Mouse (Mus musculus): ENCODE results near the gene Olfr1287.

Gene Olfr1287

GRCm38 (mm10) chr2:111448842-111449241 is at the start of gene Olfr1287:
Gene Olfr1287 (plus strand): TSS chr2:111449142.
- DNase-seq: no peak

GRCm38 (mm10) chr2:111422931-111423330 is 26.0 kb upstream of the Olfr1287 start, which contains the start of gene Olfr1286:
Gene Olfr1286 (minus strand): TSS chr2:111423115.
- DNase-seq: no peak

GRCm38 (mm10) chr2:111473801-111474200 is 24.9 kb downstream of the Olfr1287 start, which contains the start of gene Olfr1288:
Gene Olfr1288 (plus strand): TSS chr2:111474101.
- no peak for DNase-seq

GRCm38 (mm10) chr2:111480519-111480918 is 31.6 kb downstream of the Olfr1287 start, which contains the start of gene Olfr1289:
Gene Olfr1289 (plus strand): TSS chr2:111480819.
- no peak for DNase-seq

GRCm38 (mm10) chr2:111493729-111494128 is 44.8 kb downstream of the Olfr1287 start, which contains the start of gene Olfr1290:
Gene Olfr1290 (minus strand): TSS chr2:111493829.
- no peak for DNase-seq

- DNase-seq: no peak
Measured at GRCm38 (mm10) chr2:111496880-111497279, 47.9 kb downstream of the Olfr1287 start, which contains the start of gene Olfr1291-ps1. Gene Olfr1291-ps1 (plus strand): TSS chr2:111497180.
